Mouse (Mus musculus) stomach, postnatal 0 days (tissue): ENCODE measurements around the gene Mt1.

Experiments used
- CTCF ChIP-seq: IDR thresholded peaks from 2 replicates; pipeline ENCODE4 v1.5.1; 2016; ENCODE audit warnings: antibody characterized with exemption, low read depth, mild to moderate bottlenecking, moderate library complexity
- EP300 ChIP-seq: optimal IDR thresholded peaks from 2 replicates; pipeline ENCODE3; 2016; ENCODE audit warnings: antibody characterized with exemption

- no peak for TF ChIP-seq CTCF
- TF ChIP-seq EP300 = no peak
These were observed 25.2 kb downstream of the Mt1 start for GRCm38 (mm10) chr8:94204043-94204442.
